Mouse (Mus musculus): ENCODE measurements around the gene Tmcc1.

- no peak for TF ChIP-seq GATA1 (IDR thresholded peaks at IDR 0.05; ENCODE audit: borderline replicate concordance, low read length)
- no peak for TF ChIP-seq FLI1 (IDR thresholded peaks at IDR 0.05; ENCODE audit: low read length)
These were observed 210.4 kb downstream of the Tmcc1 start for GRCm38 (mm10) chr6:115982889-115983288.
